Mouse (Mus musculus): ENCODE results near the gene Pim1. TPM values are rescaled to one million over a fixed set of nuclear protein-coding genes. Genes with fewer than 3 reads are reported as not detected.
"Not testable (repeated sequence)": the region's sequence is repeated elsewhere in the genome, so short reads cannot be mapped to it uniquely, and the experiment has no call there.

The Pim1 gene
- polyA plus RNA-seq, 1 experiment = 350 TPM

DNA sequence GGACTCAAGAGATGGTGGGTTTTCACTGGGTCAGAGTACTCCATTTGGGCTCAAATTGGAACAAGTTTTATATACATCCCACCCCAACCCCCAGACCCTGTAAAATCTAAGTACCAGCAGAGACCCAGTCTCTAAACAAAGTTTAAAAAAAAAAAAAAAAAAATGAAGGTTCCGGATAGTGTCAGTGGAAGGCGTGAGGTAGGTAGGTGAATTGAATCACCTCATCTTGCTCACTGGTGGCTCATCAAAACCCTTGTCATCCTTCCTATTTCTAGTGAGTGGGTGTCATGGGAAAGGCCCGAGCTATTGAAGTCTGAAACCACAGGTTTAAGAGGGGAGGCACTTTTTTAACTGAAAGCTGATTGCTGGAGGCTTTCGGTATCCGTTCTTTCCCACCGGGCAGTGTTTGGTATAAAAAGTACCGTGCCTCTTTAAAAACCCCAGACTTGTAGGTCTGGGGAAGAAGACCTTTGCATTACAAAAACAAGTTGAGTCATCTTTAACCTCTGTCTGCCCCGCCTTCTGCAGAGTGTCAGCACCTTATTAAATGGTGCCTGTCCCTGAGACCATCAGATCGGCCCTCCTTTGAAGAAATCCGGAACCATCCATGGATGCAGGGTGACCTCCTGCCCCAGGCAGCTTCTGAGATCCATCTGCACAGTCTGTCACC, 3.6 kb downstream of the Pim1 start:
- peaks cover 36% of the 10 kb centered on the region for H3K36me3 ChIP-seq (ENCODE audit: control insufficient read depth, insufficient read depth, low read length, poor library complexity, severe bottlenecking)
- H3K4me1 ChIP-seq (ENCODE audit: control insufficient read depth, insufficient read depth, low read length) = no peaks in the 10 kb centered on the region
- no peak for TF ChIP-seq EP300 (IDR thresholded peaks at IDR 0.05; ENCODE audit: insufficient read depth, low read depth, low read length)
- no peak for TF ChIP-seq POLR2A (IDR thresholded peaks at IDR 0.05; ENCODE audit: insufficient read depth, low read length)
- TF ChIP-seq CTCF (IDR thresholded peaks at IDR 0.05; ENCODE audit: low read depth, low read length) = no peak
- H3K4me3 ChIP-seq (ENCODE audit: low read depth, low read length) = peak overlapping the region; percentile 95
- no peaks in the 10 kb centered on the region for H3K27me3 ChIP-seq (ENCODE audit: control insufficient read depth, insufficient read depth, low read length, poor library complexity, severe bottlenecking)
- H3K27ac ChIP-seq (ENCODE audit: insufficient read depth, low read length) = peak overlapping the region; percentile 81
- H3K9ac ChIP-seq (ENCODE audit: low read depth, poor library complexity, severe bottlenecking) = peak overlapping the region; percentile 85
- no peaks in the 10 kb centered on the region for H3K9me3 ChIP-seq (replicated peaks; ENCODE audit: control insufficient read depth, insufficient read depth, low read length, poor library complexity, severe bottlenecking)

DNA sequence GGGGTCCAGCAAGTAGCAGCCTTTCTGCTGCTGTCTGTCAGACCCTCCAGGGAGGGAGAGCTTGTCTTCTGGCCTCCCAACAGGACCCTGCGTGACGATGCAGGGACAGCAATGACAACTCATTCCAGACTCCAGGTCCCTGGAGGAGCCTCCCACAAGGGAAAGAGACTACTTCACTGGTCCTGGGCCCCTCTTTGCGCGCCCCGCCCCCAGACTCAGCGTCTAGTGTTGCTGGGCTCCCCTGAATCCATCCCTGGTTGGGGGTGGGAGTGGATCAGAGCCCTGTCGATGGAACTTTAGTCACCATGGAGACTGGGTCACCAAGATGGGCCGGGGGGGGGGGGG, 4.2 kb downstream of the Pim1 start:
- peak overlapping the region; percentile 4; the same call in 1 of the 2 replicates for H3K4me3 ChIP-seq (ENCODE audit: low read depth, low read length)
- no peak for TF ChIP-seq CTCF (IDR thresholded peaks at IDR 0.05; ENCODE audit: low read depth, low read length)
- no peak for TF ChIP-seq POLR2A (IDR thresholded peaks at IDR 0.05; ENCODE audit: insufficient read depth, low read length)
- TF ChIP-seq EP300 (IDR thresholded peaks at IDR 0.05; ENCODE audit: insufficient read depth, low read depth, low read length) = no peak
- no peaks in the 10 kb centered on the region for H3K4me1 ChIP-seq (ENCODE audit: control insufficient read depth, insufficient read depth, low read length)
- H3K9me3 ChIP-seq (replicated peaks; ENCODE audit: control insufficient read depth, insufficient read depth, low read length, poor library complexity, severe bottlenecking) = no peaks in the 10 kb centered on the region
- H3K27me3 ChIP-seq (ENCODE audit: control insufficient read depth, insufficient read depth, low read length, poor library complexity, severe bottlenecking) = no peaks in the 10 kb centered on the region
- H3K9ac ChIP-seq (ENCODE audit: low read depth, poor library complexity, severe bottlenecking) = no peak overlapping the region
- peaks cover 36% of the 10 kb centered on the region for H3K36me3 ChIP-seq (ENCODE audit: control insufficient read depth, insufficient read depth, low read length, poor library complexity, severe bottlenecking)
- H3K27ac ChIP-seq (ENCODE audit: insufficient read depth, low read length) = peak overlapping the region; percentile 21

DNA sequence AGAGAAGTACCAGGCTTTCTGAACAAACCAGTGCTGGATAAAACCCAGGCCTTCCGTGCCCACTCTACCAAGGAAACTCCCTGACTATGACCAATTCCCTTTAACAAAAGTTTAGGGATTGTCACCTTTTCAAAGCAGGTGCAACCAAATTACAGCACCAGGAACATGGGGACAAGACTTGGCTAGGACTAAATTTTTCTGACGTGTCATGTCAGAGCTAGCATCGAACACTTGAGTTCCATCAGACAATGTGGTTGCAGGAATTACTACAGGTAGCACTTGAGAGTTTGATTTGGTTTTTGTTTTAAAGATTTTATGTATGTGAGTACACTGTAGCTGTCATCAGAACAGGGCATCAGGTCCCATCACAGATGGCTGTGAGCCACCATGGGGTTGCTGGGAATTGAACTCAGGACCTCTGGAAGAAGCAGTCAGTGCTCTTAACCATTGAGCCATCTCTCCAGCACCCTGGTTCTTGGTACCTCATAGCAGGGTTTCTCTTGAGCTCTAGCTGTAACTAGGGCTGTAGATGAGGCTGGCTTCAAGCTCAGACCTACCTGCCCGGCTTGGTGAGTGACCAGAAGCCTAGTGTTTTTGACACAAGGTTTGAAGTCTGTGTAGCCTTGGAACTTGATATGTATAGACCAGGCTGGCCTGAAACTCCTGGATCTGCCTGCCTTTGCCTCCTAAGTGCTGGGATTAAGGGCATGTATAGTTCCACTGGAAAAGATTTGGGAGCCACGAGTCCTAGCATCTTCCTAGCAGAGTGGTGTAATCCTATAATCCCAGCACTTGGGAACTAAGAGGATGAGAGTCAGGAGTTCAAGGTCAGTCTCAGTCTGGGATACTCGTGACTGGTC, 5.9 kb downstream of the Pim1 start:
- no peaks in the 10 kb centered on the region for H3K9me3 ChIP-seq (replicated peaks; ENCODE audit: control insufficient read depth, insufficient read depth, low read length, poor library complexity, severe bottlenecking)
- 0 out of 2 replicates have a peak overlapping the region, but pooled peaks have one; percentile 22 for H3K27ac ChIP-seq (ENCODE audit: insufficient read depth, low read length)
- H3K36me3 ChIP-seq (ENCODE audit: control insufficient read depth, insufficient read depth, low read length, poor library complexity, severe bottlenecking) = peaks cover 36% of the 10 kb centered on the region
- TF ChIP-seq EP300 (IDR thresholded peaks at IDR 0.05; ENCODE audit: insufficient read depth, low read depth, low read length) = no peak
- TF ChIP-seq CTCF (IDR thresholded peaks at IDR 0.05; ENCODE audit: low read depth, low read length) = no peak
- no peak for TF ChIP-seq POLR2A (IDR thresholded peaks at IDR 0.05; ENCODE audit: insufficient read depth, low read length)
- peaks cover 2% of the 10 kb centered on the region for H3K4me1 ChIP-seq (ENCODE audit: control insufficient read depth, insufficient read depth, low read length)
- no peak overlapping the region for H3K9ac ChIP-seq (ENCODE audit: low read depth, poor library complexity, severe bottlenecking)
- H3K4me3 ChIP-seq (ENCODE audit: low read depth, low read length) = no peak overlapping the region
- no peaks in the 10 kb centered on the region for H3K27me3 ChIP-seq (ENCODE audit: control insufficient read depth, insufficient read depth, low read length, poor library complexity, severe bottlenecking)

DNA sequence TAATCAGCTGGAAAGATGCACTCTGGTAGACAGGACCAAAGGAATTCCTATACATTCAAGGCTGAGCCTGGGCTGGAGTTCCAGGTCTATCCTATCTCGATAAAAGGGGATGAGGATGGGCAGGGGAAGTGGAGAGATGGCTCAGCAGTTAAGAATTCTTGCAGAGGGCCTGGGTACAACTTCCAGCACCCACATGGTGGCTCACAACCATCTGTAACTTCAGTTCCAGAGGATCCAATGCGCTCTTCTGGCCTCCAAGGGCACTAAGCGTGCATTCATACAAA, 6.5 kb downstream of the Pim1 start:
- no peak overlapping the region for H3K4me3 ChIP-seq (ENCODE audit: low read depth, low read length)
- peaks cover 30% of the 10 kb centered on the region for H3K36me3 ChIP-seq (ENCODE audit: control insufficient read depth, insufficient read depth, low read length, poor library complexity, severe bottlenecking)
- H3K27ac ChIP-seq (ENCODE audit: insufficient read depth, low read length) = 0 out of 2 replicates have a peak overlapping the region, but pooled peaks have one; percentile 22
- TF ChIP-seq POLR2A (IDR thresholded peaks at IDR 0.05; ENCODE audit: insufficient read depth, low read length) (no peak), CTCF (IDR thresholded peaks at IDR 0.05; ENCODE audit: low read depth, low read length) (no peak), EP300 (IDR thresholded peaks at IDR 0.05; ENCODE audit: insufficient read depth, low read depth, low read length) (no peak)
- no peak overlapping the region for H3K9ac ChIP-seq (ENCODE audit: low read depth, poor library complexity, severe bottlenecking)
- no peaks in the 10 kb centered on the region for H3K27me3 ChIP-seq (ENCODE audit: control insufficient read depth, insufficient read depth, low read length, poor library complexity, severe bottlenecking)
- H3K4me1 ChIP-seq (ENCODE audit: control insufficient read depth, insufficient read depth, low read length) = peaks cover 2% of the 10 kb centered on the region
- no peaks in the 10 kb centered on the region for H3K9me3 ChIP-seq (replicated peaks; ENCODE audit: control insufficient read depth, insufficient read depth, low read length, poor library complexity, severe bottlenecking)

DNA sequence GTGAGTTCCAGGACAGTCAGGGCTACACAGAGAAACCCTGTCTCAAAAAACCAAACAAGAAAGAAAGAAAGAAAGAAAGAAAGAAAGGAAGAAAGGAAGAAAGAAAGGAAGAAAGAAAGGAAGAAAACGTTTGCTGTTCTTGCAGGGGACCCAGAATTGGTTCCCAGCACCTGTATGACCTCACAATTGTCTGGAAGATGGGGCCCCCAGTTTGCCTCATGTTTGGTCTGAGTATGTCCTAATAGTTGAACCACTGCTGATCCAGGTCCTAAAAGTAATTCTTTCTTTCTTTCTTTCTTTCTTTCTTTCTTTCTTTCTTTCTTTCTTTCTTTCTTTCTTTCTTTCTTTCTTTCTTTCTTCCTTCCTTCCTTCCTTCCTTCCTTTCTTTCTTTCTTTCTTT, 6.9 kb downstream of the Pim1 start:
- H3K27ac ChIP-seq (ENCODE audit: insufficient read depth, low read length); H3K4me3 ChIP-seq (ENCODE audit: low read depth, low read length); H3K9ac ChIP-seq (ENCODE audit: low read depth, poor library complexity, severe bottlenecking); H3K9me3 ChIP-seq (replicated peaks; ENCODE audit: control insufficient read depth, insufficient read depth, low read length, poor library complexity, severe bottlenecking); H3K4me1 ChIP-seq (ENCODE audit: control insufficient read depth, insufficient read depth, low read length); H3K27me3 ChIP-seq (ENCODE audit: control insufficient read depth, insufficient read depth, low read length, poor library complexity, severe bottlenecking): not testable (repeated sequence)
- peaks cover 25% of the 10 kb centered on the region for H3K36me3 ChIP-seq (ENCODE audit: control insufficient read depth, insufficient read depth, low read length, poor library complexity, severe bottlenecking)

DNA sequence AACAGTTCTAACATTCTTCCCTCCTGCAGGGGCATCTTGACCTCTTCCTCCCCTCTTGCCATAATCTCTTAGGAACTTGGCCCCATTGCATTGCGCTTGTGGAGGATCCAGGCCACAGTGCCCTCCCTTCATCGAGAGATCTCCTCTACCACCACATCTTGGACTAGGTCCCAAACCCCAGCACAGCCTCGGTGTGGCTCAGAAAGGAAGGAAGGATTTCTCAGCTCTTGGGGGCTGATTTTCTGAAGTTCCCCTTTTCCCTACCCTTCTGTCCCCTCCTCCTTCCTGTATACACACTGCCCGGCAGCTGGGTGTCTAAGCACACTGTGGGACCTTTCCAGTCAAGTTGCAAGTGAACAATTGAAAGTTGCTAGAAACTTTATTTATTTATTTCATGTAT, 7.5 kb downstream of the Pim1 start:
- Histone ChIP-seq H3K27me3 (ENCODE audit: control insufficient read depth, insufficient read depth, low read length, poor library complexity, severe bottlenecking) (no peaks in the 10 kb centered on the region), H3K9me3 (replicated peaks; ENCODE audit: control insufficient read depth, insufficient read depth, low read length, poor library complexity, severe bottlenecking) (no peaks in the 10 kb centered on the region), H3K4me3 (ENCODE audit: low read depth, low read length) (no peak overlapping the region), H3K27ac (ENCODE audit: insufficient read depth, low read length) (no peak overlapping the region), H3K36me3 (ENCODE audit: control insufficient read depth, insufficient read depth, low read length, poor library complexity, severe bottlenecking) (peaks cover 23% of the 10 kb centered on the region), H3K9ac (ENCODE audit: low read depth, poor library complexity, severe bottlenecking) (no peak overlapping the region), H3K4me1 (ENCODE audit: control insufficient read depth, insufficient read depth, low read length) (peaks cover 2% of the 10 kb centered on the region)
- no peak for TF ChIP-seq CTCF (IDR thresholded peaks at IDR 0.05; ENCODE audit: low read depth, low read length)
- no peak for TF ChIP-seq POLR2A (IDR thresholded peaks at IDR 0.05; ENCODE audit: insufficient read depth, low read length)
- TF ChIP-seq EP300 (IDR thresholded peaks at IDR 0.05; ENCODE audit: insufficient read depth, low read depth, low read length) = no peak

DNA sequence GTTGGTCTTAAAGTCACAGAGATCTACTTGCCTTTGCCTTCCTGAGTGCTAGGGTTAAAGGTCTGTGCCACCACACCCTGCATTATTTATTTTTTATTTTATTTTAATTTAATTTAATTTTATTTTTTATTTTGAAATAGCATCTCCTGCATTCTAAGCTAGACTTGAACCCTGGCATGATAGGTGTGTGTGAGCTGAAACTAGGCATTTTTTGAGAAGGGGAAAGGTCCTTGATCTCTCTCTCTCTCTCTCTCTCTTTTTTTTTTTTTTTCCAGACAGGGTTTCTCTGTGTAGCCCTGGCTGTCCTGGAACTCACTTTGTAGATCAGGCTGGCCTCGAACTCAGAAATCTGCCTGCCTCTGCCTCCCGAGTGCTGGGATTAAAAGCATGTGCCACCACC, 8.4 kb downstream of the Pim1 start:
- not testable (repeated sequence) for H3K9me3 ChIP-seq (replicated peaks; ENCODE audit: control insufficient read depth, insufficient read depth, low read length, poor library complexity, severe bottlenecking); H3K4me1 ChIP-seq (ENCODE audit: control insufficient read depth, insufficient read depth, low read length); H3K9ac ChIP-seq (ENCODE audit: low read depth, poor library complexity, severe bottlenecking); H3K4me3 ChIP-seq (ENCODE audit: low read depth, low read length); H3K27ac ChIP-seq (ENCODE audit: insufficient read depth, low read length); H3K27me3 ChIP-seq (ENCODE audit: control insufficient read depth, insufficient read depth, low read length, poor library complexity, severe bottlenecking)
- H3K36me3 ChIP-seq (ENCODE audit: control insufficient read depth, insufficient read depth, low read length, poor library complexity, severe bottlenecking) = peaks cover 14% of the 10 kb centered on the region
